Mouse (Mus musculus) stomach, postnatal 0 days (tissue): ENCODE results near the gene Ddi2.

Source experiments
- CTCF ChIP-seq: IDR thresholded peaks from 2 replicates; pipeline ENCODE4 v1.5.1; 2016; ENCODE audit warnings: antibody characterized with exemption, low read depth, mild to moderate bottlenecking, moderate library complexity
- EP300 ChIP-seq: optimal IDR thresholded peaks from 2 replicates; pipeline ENCODE3; 2016; ENCODE audit warnings: antibody characterized with exemption

DNA sequence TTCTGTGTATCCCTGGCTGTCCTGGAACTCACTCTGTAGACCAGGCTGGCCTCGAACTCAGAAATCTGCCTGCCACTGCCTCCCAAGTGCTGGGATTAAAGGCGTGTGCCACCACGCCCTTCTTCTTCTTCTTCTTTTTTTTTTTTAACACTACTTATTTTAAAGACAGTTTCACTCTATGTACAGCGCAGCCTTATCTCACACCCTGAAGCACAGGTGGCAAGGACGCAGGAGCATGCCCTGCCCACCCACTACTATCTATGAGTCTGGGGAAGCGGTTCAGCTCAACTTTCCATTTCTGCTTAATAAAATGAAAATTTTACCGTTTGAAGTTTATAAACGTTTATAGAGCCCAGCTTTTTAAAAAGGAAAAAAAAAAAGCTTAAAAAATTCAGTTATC is 34.7 kb downstream of the Ddi2 start:
- TF ChIP-seq EP300 (no peak), CTCF (no peak)
